Comparison of ENCODE assay signal across 15 mouse cellular contexts in genomic region chr5:121157489-121157888, GRCm38 (mm10).
"Had no signal": no experiment of that assay in that cellular context is flagged by ENCODE, and none has a peak within 500 bp of the region (broad histone marks: within the 10 kb centered on the region; RNA-seq: fewer than 3 reads in every experiment).

No protein-coding gene starts in this region.

- H3K4me1 ChIP-seq: limb, embryonic 10.5 days; liver, embryonic 15.5 days had no signal

- ATAC-seq: midbrain, embryonic 16.5 days had no signal

- H3K27ac ChIP-seq: left cerebral cortex, adult 2 months; limb, embryonic 10.5 days; liver, embryonic 15.5 days; macrophage had no signal

- DNase-seq: kidney, adult 8-10 months; kidney, postnatal 25 days; lung, postnatal 14 days; right cerebral cortex, adult 18-20 months; right cerebral cortex, postnatal 25 days; thymus, postnatal 36 days had no signal

- H3K9me3 ChIP-seq: limb, embryonic 10.5 days; liver, embryonic 15.5 days; megakaryocyte, embryonic 14.5 days had no signal

- H3K9ac ChIP-seq: liver, embryonic 15.5 days; lung, embryonic 14.5 days had no signal

- H3K4me2 ChIP-seq: liver, embryonic 11.5 days; liver, embryonic 15.5 days; lung, embryonic 14.5 days; midbrain, embryonic 11.5 days had no signal

- H3K4me3 ChIP-seq: left cerebral cortex, adult 2 months; limb, embryonic 10.5 days; liver, embryonic 15.5 days; megakaryocyte, embryonic 14.5 days had no signal

- H3K27me3 ChIP-seq: liver, embryonic 15.5 days; megakaryocyte, embryonic 14.5 days had no signal
